Mouse (Mus musculus): ENCODE data around the gene Awat1.

Gene Awat1

GRCm38 (mm10) chrX:100571951-100572350 lies at the start of gene Awat1:
Gene Awat1 (plus strand): TSS chrX:100572251.
- CTCF ChIA-PET, result interaction anchor here in 1 of 4 experiments (0.7 kb wide), 1 partner anchor 1017 kb away, joined by 3 read pairs; no protein-coding TSS in a partner anchor

GRCm38 (mm10) chrX:100524471-100524870 lies 47.6 kb upstream of the Awat1 start, which contains the start of gene Dgat2l6:
Gene Dgat2l6 (plus strand): TSS chrX:100524838.
- POLR2A ChIA-PET, result interaction anchor here in 1 of 4 experiments (0.5 kb wide), 1 partner anchor 28 kb away, joined by 3 read pairs; no protein-coding TSS in a partner anchor
- CTCF ChIA-PET, result no interaction called here

More at GRCm38 (mm10) chrX:100571951-100572350, at the start of gene Awat1:
- POLR2A ChIA-PET, result interaction anchor here in 1 of 4 experiments (0.5 kb wide), 1 partner anchor 586 kb away, joined by 4 read pairs; no protein-coding TSS in a partner anchor

- ChIA-PET CTCF (no interaction called here), POLR2A (no interaction called here)
These were observed 16.0 kb upstream of the Awat1 start for GRCm38 (mm10) chrX:100556026-100556425.

- ChIA-PET POLR2A (interaction anchor here in 1 of 4 experiments (0.5 kb wide), 1 partner anchor 33 kb away, joined by 3 read pairs; no protein-coding TSS in a partner anchor), CTCF (no interaction called here)
These were observed 6.4 kb upstream of the Awat1 start for GRCm38 (mm10) chrX:100565696-100566095.

- CTCF ChIA-PET, result no interaction called here
- POLR2A ChIA-PET, result no interaction called here
These were observed 22.7 kb downstream of the Awat1 start, which contains the start of gene P2ry4 for GRCm38 (mm10) chrX:100594791-100595190. Gene P2ry4 (minus strand): TSS chrX:100594869.

GRCm38 (mm10) chrX:100597439-100597838 lies 25.4 kb downstream of the Awat1 start:
- POLR2A ChIA-PET, result interaction anchor here in 1 of 4 experiments (1.2 kb wide), 1 partner anchor 16 kb away, joined by 3 read pairs; no protein-coding TSS in a partner anchor
- CTCF ChIA-PET, result interaction anchor here in 2 of 4 experiments (0.9 to 1.4 kb wide), 2 partner anchors 24 to 778 kb away, joined by 3 read pairs; no protein-coding TSS in a partner anchor

- ChIA-PET POLR2A (interaction anchor here in 1 of 4 experiments (0.6 kb wide), 1 partner anchor 1206 kb away, joined by 3 read pairs; no protein-coding TSS in a partner anchor), CTCF (no interaction called here)
These were observed 27.7 kb downstream of the Awat1 start for GRCm38 (mm10) chrX:100599755-100600154.

GRCm38 (mm10) chrX:100605314-100605713 lies 33.3 kb downstream of the Awat1 start, which contains the start of gene Arr3:
Gene Arr3 (plus strand): TSS chrX:100605497.
- ChIA-PET CTCF (interaction anchor here in 1 of 4 experiments (0.6 kb wide), 1 partner anchor 131 kb away, joined by 4 read pairs; no protein-coding TSS in a partner anchor), POLR2A (interaction anchor here in 1 of 4 experiments (0.8 kb wide), 1 partner anchor 8 kb away, joined by 3 read pairs; no protein-coding TSS in a partner anchor)

GRCm38 (mm10) chrX:100618488-100618887 lies 46.4 kb downstream of the Awat1 start:
- CTCF ChIA-PET, result no interaction called here
- POLR2A ChIA-PET, result interaction anchor here in 1 of 4 experiments (2.2 kb wide), 1 partner anchor 8 kb away, joined by 6 read pairs; the partner anchor contains the start of genes Kif4 and Pdzd11

GRCm38 (mm10) chrX:100621366-100621765 lies 49.3 kb downstream of the Awat1 start:
- CTCF ChIA-PET, result interaction anchor here in 2 of 4 experiments (0.6 to 1.3 kb wide), 3 partner anchors 24 to 562 kb away, joined by 3 read pairs; no protein-coding TSS in a partner anchor

GRCm38 (mm10) chrX:100624242-100624641 lies 52.2 kb downstream of the Awat1 start:
- POLR2A ChIA-PET, result no interaction called here
- CTCF ChIA-PET, result no interaction called here

More at GRCm38 (mm10) chrX:100621366-100621765, 49.3 kb downstream of the Awat1 start:
- POLR2A ChIA-PET, result interaction anchor here in 1 of 4 experiments (0.7 to 1.3 kb wide), 2 partner anchors 9 to 14 kb away, joined by 3 read pairs; no protein-coding TSS in a partner anchor

GRCm38 (mm10) chrX:100625146-100625545 lies 53.1 kb downstream of the Awat1 start:
- POLR2A ChIA-PET, result interaction anchor here in 3 of 4 experiments (0.7 to 1.7 kb wide), 18 partner anchors 8 to 649 kb away, joined by 3 to 10 read pairs (median 4); partner anchors contain the start of genes Igbp1 (in 2 of the 3), Eda (in 1 of the 3) and Gdpd2 (in 1 of the 3)
- CTCF ChIA-PET, result interaction anchor here in 1 of 4 experiments (0.9 kb wide), 1 partner anchor 105 kb away, joined by 3 read pairs; no protein-coding TSS in a partner anchor

- ChIA-PET POLR2A (interaction anchor here in 3 of 4 experiments (0.7 to 2.2 kb wide), 28 partner anchors 8 to 650 kb away, joined by 3 to 10 read pairs (median 4); partner anchors contain the start of genes Igbp1 (in 2 of the 3), Eda (in 1 of the 3) and Gdpd2 (in 1 of the 3)), CTCF (interaction anchor here in 1 of 4 experiments (0.9 kb wide), 1 partner anchor 105 kb away, joined by 3 read pairs; no protein-coding TSS in a partner anchor)
These were observed 53.4 kb downstream of the Awat1 start, which contains the start of gene Kif4 for GRCm38 (mm10) chrX:100625546-100625801. Gene Kif4 (plus strand): TSS chrX:100625737.

GRCm38 (mm10) chrX:100625802-100626793 lies 54.0 kb downstream of the Awat1 start, which contains the start of gene Pdzd11:
Gene Pdzd11 (minus strand): TSS chrX:100626568.
- POLR2A ChIA-PET, result interaction anchor here in 3 of 4 experiments (0.6 to 2.2 kb wide), 32 partner anchors 8 to 650 kb away, joined by 3 to 10 read pairs (median 4); partner anchors contain the start of genes Igbp1 (in 2 of the 3), Eda (in 1 of the 3), Gdpd2 (in 1 of the 3) and Otud6a (in 1 of the 3)
- CTCF ChIA-PET, result interaction anchor here in 1 of 4 experiments (0.7 to 0.9 kb wide), 2 partner anchors 104 to 113 kb away, joined by 3 to 4 read pairs; no protein-coding TSS in a partner anchor

Data from embryonic stem cell, embryonic (primary cell).